Mouse (Mus musculus) testis, adult 2 months (tissue): ENCODE results near the gene Tmem263.

Source experiments
- CTCF ChIP-seq: fragments of 200-500 bp; IDR thresholded peaks from 2 replicates; pipeline ENCODE4 v1.5.1; 2012; ENCODE audit warnings: low read depth, mild to moderate bottlenecking, inconsistent platforms, low read length, moderate library complexity; ENCODE audit not compliant: control insufficient read depth, insufficient read depth, insufficient replicate concordance
- POLR2A ChIP-seq: fragments of 200-500 bp; IDR thresholded peaks from 2 replicates; pipeline ENCODE4 v1.6.1; 2012; ENCODE audit warnings: low read depth, mild to moderate bottlenecking, inconsistent platforms, low read length, moderate library complexity; ENCODE audit not compliant: control insufficient read depth

GRCm38 (mm10) chr10:85071605-85072152 is 30.7 kb upstream of the Tmem263 start:
- TF ChIP-seq POLR2A (no peak), CTCF (no peak)
